Mouse (Mus musculus): ENCODE results near the gene Pex5.

The Pex5 gene

DNA sequence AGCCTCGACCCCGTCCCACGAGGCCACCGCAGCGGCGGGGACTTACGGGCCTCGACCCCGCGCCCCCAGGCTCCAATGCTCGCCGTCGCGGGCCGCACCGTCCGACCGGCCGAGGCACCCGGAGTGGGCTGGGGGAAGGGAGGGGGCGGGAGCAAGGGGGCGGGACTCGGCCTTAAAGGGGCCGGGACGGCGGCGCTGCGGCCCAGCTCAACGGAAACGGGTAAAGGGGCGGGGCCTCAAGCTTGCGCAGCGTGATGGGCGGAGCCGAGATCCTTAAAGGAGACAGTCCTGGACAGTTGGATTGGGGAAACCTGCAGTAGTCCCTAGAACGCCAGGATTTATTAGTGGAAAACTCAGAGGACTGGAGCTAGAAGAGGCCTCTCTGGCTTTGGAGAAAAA is at the start of gene Pex5:
Pex5 (minus strand) TSS at position 141 of the 399 bp plus-strand sequence.
- in situ Hi-C loops (cut with MboI, MseI): no loop called here

DNA sequence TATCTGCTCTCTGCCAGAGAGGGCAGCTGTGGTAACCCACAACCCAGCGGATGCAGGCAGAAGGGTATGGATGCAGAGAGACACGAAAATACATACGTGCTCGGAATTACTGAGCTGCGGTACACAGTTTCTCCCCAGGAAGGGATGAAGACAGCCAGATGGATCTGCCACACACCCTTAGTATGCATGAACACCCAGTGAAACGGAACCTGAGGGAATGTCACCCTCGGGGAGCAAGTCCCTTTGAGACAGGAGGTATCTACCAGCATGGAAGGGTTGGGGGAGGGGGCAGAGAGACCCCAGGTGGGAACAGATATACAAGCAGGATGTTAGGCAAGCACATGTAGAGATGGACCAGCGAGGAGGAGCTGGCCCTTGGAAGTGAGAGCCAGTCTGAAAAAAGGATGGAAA is 49.0 kb upstream of the Pex5 start:
- in situ Hi-C loops (cut with MboI, MseI): no loop called here

DNA sequence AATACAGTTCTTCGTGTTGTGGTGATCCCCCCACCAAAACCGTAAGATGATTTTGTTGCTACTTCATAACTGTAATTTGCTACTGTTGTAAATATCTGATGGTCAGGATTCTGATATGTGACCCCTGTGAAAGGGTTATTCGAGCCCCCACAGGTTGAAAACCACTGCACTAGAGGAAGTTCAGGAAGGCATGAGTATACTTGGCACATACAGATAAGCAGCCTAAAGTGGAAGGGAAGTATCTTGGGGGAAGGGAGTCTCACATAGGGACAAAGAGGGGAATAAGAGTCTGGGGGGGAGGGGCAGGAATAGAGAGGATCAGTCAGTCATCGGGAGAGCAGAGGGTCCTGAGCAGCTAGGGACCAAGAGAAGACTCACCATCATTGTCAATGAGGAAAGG is 44.5 kb upstream of the Pex5 start:
- in situ Hi-C loops (cut with MboI, MseI): no loop called here

DNA sequence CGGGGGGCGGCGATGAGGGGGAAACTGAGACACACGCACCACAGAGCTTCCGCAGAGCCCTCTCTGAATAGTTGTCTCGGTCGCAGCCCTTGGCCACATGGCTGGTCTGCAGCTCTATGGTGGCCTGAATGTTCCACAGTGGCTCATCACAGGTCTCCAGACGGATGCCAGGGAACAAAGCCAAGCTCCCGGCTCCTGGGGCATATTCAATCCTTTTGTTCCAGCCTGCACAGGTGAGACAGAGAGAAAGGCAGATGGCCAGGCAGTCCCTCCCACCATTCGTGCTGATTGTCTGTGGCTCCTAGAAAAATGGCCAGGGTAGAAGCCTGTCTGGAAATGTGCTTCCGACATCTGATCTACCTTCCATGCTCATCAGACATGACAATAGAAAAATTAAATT is 43.6 kb upstream of the Pex5 start:
- in situ Hi-C loops (cut with MboI, MseI): no loop called here

DNA sequence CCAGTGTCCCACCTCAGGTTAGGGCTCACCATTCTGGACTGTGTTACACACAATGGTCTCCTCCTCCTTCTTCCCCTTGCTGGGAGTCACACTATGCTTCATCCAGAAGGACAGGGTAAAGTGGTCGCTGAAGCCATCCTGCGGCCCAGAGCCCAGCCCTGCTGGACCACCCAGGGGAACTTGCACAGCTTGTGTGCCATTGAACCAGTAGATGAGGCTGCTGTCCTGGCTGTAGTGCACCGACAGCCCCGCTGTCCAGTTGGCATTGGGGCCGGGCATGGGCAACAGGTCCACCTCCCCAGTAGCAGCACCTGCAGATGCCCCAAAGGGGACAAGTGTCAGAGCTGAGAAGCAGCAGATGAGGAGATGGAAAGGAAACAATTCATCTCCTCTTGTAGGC is 43.0 kb upstream of the Pex5 start:
- in situ Hi-C loops (cut with MboI, MseI): no loop called here

DNA sequence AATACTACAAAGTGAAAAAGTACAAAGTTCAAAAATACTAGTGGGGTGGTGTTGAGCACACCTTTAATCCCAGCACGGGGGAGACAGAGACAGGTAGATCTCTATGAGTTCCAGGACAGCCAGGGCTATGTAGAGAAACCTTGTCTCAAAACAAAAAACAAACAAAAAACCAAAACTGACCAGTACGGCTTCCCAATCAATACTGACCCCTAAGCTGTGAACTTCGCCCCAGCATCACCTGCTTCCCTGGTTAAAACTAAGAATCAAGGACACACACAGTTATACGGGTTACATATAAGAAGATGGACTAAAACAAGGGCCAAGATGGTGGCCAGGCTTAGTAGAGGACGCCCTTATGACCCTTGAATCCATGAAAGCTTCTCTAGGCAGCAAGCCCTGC is 41.4 kb upstream of the Pex5 start:
- in situ Hi-C loops (cut with MboI, MseI): no loop called here

DNA sequence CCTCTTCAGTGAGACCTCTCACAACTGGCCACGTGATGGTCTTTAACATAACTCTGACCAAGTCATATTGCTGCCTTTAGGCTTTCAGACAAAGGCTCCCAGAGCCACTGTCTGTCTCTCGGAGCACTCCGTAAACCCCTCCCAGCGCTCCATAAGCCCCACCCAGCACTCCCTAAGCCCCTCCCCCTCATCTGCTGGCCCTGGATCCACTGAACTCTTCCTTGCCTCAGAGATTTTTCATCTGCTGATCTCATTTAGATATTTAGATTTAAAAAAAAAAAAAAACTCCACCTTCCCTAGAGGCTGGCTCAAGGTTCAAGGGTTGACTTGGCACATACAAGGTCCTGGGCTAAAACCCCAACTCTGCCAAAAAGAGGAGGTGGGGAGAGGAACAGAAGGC is 38.9 kb upstream of the Pex5 start:
- in situ Hi-C loops (cut with MboI, MseI): no loop called here

DNA sequence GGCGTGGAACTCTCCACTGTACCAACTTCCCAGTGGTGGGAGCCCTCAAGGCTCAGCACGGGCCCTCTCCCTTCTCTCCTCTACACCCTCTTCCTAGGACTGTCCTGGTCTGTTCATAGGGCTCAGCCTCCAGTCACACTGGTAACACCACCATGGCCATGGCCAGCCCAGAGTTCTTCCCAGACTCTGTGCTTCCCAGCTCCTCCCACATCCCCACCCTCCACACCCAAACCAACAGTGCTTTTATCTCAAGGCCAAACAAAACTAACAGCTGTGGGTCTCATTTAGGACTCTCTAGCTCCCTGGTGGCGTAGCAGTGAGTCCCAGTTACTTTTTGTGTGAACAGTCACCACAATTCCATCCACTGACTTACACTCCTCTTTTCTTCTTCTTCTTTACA is 37.1 kb upstream of the Pex5 start:
- in situ Hi-C loops (cut with MboI, MseI): no loop called here

DNA sequence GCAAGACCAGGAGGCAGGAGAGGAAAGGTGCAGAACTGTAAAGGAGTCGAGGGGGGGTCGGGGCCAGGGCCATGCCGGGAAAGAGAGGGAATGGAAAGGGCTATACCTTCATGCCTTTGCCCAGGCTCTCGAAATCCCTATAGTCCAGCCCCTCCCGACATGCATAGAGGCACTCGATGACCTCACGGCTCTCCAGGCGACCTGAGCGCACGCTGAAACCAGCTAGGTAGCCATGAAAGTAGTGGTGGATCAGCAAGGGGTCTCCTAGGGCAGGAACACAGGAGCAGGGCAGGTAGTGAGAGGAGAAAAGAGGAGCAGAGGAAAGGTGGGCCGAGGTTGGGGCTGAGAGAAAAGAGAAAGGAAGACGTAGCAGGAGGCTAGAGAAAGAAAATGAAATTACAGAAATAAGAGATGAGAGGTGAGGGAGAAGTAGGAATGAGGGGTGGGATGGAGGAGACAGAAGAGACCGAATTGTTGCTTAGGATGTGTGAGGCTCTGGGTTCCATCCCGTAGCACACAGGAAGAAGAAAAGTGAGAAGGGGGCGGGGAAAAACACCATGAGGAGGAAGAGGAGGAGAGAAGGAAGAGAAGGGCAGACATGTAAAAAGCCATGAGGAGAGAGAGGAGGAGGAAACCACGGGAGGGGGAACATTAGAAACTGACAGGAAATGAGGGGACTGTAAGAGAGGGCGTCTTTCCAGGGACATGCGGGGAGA is 35.0 kb upstream of the Pex5 start:
- in situ Hi-C loops (cut with MboI, MseI): no loop called here

DNA sequence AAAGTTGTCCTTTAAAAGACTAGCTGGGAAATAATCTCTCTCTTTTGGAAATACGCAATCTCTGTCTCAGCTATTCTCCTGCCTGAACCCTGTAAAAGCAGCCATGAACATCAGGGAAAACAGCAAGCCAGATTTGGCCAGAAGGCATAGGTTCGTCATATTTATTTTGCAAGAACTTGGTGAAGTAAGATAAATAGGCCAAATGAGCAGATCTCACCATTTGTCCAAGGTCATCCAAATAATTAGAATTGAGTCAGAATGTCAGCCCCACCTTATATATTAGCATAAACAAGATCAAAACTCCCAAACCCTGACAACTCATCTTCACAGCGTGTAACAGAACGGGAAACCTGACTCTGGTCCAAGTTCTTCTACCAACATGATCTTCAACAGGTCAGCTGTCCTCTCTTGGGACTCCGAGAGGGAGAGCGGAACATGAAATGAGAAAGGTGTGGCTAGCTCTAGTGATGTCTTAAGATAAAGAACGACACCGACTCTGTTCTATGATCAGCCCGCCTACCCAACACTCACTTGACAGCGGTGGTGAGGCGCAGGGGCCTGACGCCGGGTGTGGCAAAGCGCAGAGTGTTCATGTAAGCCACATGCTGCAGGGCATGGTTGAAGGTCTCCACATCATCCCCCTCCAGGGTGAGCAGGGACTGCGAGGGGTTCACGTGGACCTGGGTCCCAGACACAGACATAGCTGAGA is 34.2 kb upstream of the Pex5 start:
- in situ Hi-C loops (cut with MboI, MseI): no loop called here

DNA sequence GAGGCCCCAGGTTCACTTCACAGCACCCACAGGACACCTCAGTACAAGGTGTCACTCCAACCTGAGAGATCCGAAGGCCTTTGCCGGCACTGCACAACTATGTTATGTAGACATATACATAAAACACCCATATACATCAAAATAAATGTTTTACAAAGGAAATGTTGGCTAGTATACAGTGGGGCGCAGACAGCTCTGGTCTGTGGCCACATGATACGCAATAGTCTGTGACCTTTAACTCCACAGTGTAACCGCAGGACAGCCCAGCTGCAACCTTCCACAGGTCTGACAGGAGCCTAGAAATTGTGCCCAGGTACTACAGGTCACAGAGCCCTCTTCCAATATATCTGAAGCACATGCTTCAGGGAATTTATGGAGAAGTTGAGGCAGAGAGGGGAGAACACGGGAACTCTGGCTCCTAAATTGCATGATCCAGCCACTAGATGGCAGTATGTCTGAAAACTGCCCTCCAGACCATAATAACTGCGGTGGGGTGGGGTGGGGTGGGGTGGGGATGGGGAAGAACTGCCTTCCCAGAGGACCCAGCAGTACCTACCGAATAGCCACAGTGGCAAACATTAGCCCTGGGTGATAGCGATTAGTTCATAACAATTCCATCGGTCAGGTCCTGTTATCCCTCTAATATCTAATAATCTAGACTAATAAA is 33.5 kb upstream of the Pex5 start:
- in situ Hi-C loops (cut with MboI, MseI): no loop called here

DNA sequence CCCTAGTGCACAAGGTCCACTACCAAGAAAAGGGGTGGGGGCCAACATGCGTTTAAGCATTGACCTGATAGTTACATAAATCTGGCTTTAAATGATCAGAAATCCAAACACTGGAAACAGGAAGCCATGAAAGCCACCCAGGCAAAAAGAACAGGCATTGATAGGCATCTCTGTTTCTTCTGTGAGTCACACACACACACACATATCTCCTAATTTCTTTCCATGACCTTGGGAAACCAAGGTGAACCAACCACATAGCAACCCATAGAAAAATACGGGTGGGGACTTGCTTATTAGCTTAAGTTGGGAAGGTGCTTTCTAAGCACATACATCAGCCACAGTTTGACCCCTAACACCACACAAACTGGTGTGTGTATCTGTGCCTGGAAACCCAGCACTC is 32.5 kb upstream of the Pex5 start:
- in situ Hi-C loops (cut with MboI, MseI): no loop called here

DNA sequence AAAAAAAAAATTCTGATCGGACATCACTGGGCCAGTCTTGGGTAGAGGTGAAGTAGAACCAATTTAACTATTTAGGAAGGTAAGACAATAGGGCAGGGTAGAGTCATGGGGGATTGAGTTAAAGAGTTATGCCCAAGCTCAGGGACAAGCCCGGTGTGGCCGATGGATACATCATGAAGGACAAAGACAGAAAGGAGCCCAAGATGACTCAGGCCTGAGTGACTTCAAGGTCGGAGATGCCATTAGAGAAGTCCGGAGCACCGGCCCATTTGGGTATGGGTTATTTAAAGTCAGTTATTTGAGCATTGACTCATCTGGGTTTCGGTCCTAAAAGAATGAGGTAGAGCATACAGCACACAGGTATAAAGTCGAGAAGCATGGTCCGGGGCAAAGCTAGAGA is 31.6 kb upstream of the Pex5 start:
- in situ Hi-C loops (cut with MboI, MseI): no loop called here

DNA sequence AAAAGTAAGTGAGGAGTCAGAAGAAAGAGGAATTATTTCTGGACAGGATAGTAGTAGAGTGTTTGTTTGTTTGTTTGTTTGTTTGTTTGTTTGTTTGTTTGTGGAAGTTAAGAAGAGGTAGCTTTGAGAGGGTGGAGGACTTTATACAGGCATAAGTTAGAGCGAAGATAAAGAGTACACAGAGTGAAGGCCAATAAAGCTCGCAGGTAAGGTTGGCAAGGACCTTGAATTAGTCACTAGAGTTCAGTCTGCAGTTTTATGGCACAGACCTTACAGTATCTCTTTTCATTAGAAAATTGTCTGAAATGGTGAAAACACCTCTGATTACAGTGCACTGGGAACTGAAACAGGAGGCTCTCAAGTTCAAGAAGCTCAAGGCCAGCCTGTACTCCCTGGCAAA is 31.2 kb upstream of the Pex5 start:
- in situ Hi-C loops (cut with MboI, MseI): no loop called here

DNA sequence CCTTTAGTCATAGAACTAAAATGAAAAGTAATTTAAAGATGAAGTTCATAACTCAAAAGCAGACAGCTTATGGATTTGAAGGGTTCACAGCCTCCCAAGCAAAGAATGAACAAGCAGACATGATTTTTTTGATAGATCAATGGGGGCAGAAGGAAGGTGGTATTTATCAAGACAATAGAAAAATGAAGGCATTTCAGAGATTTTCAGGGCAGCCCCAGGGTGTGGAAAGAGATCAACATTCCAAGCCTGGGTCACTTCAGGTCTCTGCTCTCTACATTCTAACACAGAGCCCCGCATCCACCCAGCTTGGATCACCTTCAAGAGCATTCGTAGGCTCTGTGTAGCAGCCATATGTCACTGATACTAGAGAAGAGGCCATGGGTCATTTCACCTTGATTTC is 28.5 kb upstream of the Pex5 start:
- in situ Hi-C loops (cut with MboI, MseI): no loop called here

DNA sequence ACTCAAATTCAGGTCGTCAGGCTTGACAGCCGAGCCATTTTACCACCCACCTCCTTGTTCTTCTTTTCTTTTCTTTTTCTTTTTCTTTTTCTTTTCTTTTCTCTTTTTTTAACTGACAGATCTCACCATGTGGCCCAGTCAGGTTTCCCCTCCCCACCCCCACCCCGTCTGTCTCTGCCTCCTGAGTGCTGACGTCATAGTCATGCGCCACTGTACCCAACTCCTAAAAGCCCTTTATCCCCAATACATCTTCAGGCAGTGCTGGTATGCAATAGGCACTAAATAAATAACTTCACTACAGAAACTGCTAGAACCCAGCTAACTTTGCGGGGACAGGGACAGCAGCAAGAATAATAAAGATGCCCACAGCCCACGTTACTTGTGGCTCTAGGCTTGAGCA is 21.4 kb upstream of the Pex5 start:
- in situ Hi-C loops (cut with MboI, MseI): no loop called here

DNA sequence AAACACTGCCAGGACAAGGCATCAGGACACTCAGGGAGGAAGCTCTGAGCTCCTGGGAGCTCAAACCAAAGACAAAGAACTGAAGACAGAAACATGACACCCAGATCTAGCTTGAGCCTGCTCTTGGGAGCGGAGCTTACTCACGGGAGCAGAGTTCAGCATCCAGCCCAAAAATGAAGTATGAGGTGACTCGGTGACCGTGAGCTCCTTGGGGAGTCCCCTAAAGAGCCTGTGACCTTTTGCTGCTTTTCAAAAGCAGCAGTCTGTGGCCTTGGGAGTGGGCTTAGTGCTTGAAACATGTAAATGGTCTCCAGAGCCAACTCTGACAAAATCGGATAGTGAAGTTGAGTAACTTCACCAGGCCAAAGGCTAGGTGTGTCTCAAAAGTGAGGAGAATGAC is 20.3 kb upstream of the Pex5 start:
- in situ Hi-C loops (cut with MboI, MseI): no loop called here

DNA sequence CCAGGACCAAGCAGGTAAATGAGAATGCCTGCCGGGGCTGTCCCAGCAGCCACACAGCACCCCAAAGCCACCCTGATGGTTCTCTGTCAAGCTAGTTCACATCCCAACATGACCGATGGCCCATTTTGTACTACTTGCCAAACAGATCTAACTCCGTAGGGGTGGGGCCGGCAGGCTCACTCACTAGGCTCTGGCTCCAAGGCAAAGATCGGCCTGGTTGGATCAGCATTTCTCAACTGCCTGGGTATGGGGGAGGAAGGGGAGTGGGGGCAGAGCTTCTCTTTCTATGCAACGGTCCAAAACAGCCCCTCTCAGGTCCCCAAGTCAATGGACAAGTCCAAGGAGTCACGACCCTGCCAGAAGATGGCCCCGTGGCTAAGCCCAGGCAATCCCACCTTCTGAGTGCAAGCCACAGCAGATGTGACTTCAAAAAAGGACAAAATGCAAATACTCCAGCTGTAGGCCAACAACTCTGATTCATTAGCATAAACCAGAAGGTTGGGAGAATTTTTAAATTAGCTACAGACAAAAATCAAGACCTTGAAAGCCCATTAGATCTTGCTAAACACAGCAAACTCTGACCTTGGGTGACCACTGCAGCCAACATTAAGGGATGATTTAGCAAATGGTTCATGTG is 18.9 kb upstream of the Pex5 start:
- in situ Hi-C loops (cut with MboI, MseI): no loop called here

DNA sequence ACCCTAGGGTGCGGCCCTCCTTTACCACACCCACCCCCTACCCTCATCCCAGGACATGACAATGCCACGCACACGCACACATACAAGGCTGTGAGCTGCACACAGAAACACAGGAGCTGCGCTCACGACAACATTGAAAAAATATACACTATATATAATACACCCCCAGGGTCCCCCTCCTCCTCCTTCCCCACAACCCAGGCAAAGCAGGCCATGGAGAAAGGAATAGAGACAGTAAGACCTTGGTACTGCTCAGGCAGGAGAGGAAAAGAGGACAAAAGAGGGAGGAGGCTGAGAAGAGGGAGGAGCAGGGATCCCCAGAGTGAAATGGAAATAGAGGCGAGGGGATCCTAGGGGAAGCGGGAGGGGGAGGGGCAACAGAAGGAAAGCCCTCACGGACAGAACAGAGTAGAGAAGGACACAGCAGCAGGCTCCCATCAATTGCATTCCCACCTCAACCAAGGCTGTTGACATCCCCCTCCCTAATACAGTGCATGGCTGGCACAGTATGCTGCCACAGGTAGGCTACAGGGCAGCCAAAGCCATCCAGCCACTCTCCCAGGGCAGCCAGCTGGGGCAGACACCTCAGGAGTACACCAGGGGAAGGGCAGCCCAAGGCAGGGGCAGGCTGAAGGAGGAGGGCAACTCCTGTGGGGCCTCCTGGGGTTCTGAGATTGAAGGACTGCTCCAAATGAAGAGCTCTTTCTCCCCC is 16.1 kb upstream of the Pex5 start:
- in situ Hi-C loops (cut with MboI, MseI): no loop called here

DNA sequence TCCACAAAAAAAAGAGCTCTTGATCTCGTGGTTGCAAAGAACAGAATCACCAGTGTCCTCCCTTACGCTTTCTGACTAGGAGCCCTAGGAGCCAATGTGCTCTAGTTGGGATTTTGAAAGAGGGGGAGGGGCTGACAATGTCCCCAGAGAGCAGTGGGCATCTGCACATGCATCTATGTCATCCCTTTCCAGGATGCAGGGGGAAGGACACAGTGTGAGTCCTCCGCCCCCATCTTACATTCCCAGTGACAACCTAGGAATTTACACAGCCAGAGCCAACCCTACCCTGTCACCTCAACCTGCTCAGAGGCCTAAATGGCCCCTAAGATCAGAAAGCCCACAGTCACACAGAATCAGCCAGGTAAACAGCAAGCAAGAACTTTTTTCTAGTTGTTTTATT is 15.5 kb upstream of the Pex5 start:
- in situ Hi-C loops (cut with MboI, MseI): no loop called here

DNA sequence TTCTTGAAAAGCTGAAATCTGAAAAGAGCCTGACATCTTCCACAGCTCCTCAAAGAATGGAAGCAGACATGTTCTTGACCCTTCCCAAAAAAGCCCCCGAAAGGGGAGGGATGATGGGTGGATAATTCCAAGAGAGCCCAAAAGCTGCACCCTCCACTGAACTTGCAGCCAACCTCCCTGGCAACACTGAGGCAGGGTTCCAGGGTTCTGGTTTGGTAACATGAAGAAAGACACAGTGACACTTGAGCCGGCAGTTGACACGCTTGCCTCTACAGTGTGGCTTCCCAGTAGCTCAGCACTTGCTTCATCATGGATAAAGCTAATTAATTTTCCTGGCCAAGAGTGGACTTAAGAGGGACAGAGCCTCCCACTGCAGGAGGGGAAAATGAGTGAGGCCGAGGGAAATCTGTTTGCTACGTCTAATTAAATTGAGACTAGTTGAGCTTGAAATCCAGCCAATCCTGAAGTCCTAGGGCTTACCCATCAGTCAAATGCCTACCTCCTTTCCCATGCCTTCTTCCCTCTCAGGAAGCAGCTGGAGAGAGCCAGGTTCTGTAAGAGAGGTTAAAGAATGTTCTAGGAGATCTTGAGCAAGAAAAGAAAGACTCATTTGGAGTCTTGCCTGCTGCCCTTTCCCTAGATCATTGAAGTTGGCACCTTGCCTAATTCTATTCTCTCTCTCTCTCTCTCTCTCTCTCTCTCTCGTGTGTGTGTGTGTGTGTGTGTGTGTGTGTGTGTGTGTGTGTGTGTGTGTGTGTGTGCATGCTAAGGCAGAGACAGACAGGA is 13.1 kb upstream of the Pex5 start:
- in situ Hi-C loops (cut with MboI, MseI): no loop called here
